Mouse (Mus musculus) ES-E14 (cell line): Measurements from ENCODE around the gene Erv3. TPM values are rescaled to one million over a fixed set of nuclear protein-coding genes. Genes with fewer than 3 reads are reported as not detected.
A peak's percentile ranks its signal among the peaks of the same experiment; 100 is the strongest.

Experiments
- DNase-seq: peaks from one replicate; pipeline ENCODE4 v3.0.0-alpha.2; 2013; ENCODE audit warnings: low read depth, low spot score
- H3K27ac ChIP-seq: 2 replicates; pipeline ENCODE4 v1.5.1; 2012; ENCODE audit warnings: low read depth, mild to moderate bottlenecking, low read length, moderate library complexity, mixed read lengths; ENCODE audit not compliant: poor library complexity, insufficient read depth, severe bottlenecking
- H3K36me3 ChIP-seq: 2 replicates; pipeline ENCODE4 v1.6.1; 2012; ENCODE audit warnings: mild to moderate bottlenecking, low read length, moderate library complexity, mixed read lengths; ENCODE audit not compliant: control insufficient read depth, poor library complexity, insufficient read depth, severe bottlenecking
- H3K4me1 ChIP-seq, 2 experiments: fragments of 150-350 bp in 1 of 2; sonication (generic) in 1 of 2; 2 replicates each; pipeline ENCODE4 v1.6.1; 2012; ENCODE audit warnings: low read length in 2 of 2, mild to moderate bottlenecking in 1 of 2, mixed read lengths in 1 of 2; ENCODE audit not compliant: control insufficient read depth in 2 of 2, insufficient read depth in 2 of 2, poor library complexity in 1 of 2
- H3K4me3 ChIP-seq, 2 experiments: fragments of 150-350 bp in 1 of 2; sonication (generic) in 1 of 2; 2 replicates each; pipeline ENCODE4 v1.5.1; 2012; ENCODE audit warnings: low read length in 2 of 2, low read depth in 1 of 2, mild to moderate bottlenecking in 1 of 2, mixed read lengths in 1 of 2; ENCODE audit not compliant: insufficient read depth in 1 of 2, poor library complexity in 1 of 2, severe bottlenecking in 1 of 2
- H3K9ac ChIP-seq: 2 replicates; pipeline ENCODE4 v1.6.1; 2012; ENCODE audit warnings: low read depth, mild to moderate bottlenecking, low read length, mixed read lengths; ENCODE audit not compliant: poor library complexity, insufficient read depth, severe bottlenecking
- H3K9me3 ChIP-seq: fragments of 150-350 bp; sonication (generic); 2 replicates; pipeline ENCODE4 v1.6.1; 2012; ENCODE audit warnings: low read depth, mild to moderate bottlenecking, low read length; ENCODE audit not compliant: control insufficient read depth, insufficient read depth
- CHD2 ChIP-seq: IDR thresholded peaks from 2 replicates; pipeline ENCODE4 v1.6.1; 2014; ENCODE audit warnings: mild to moderate bottlenecking, low read depth, low read length, inconsistent platforms
- HCFC1 ChIP-seq: IDR thresholded peaks from 2 replicates; pipeline ENCODE4 v1.6.1; 2012; ENCODE audit warnings: low read length, inconsistent platforms, borderline replicate concordance; ENCODE audit not compliant: insufficient read depth
- MAFK ChIP-seq: IDR thresholded peaks from 2 replicates; pipeline ENCODE4 v1.6.1; 2014; ENCODE audit warnings: mild to moderate bottlenecking, low read depth, low read length, inconsistent platforms; ENCODE audit not compliant: insufficient read depth
- ZC3H11A ChIP-seq: IDR thresholded peaks from 2 replicates; pipeline ENCODE4 v1.6.1; 2012; ENCODE audit warnings: low read depth, mild to moderate bottlenecking, inconsistent platforms, low read length, borderline replicate concordance
- ZNF384 ChIP-seq: IDR thresholded peaks from 2 replicates; pipeline ENCODE4 v1.6.1; 2012; ENCODE audit warnings: low read depth, low read length, inconsistent platforms
- in situ Hi-C, 2 experiments: fragments of 600-800 bp; cut with MboI; formaldehyde crosslinking; loops; one replicate each; pipeline ENCODE4 v1.15.1; 2025; ENCODE audit warnings: low sequenced_read_pairs in 2 of 2, inconsistent platforms in 1 of 2; ENCODE audit not compliant: unreplicated experiment in 2 of 2
- total RNA-seq: library from RNA; depleted of rRNA; stranded (reverse); fragments of 300-350 nt; gene quantifications from 2 replicates; pipeline ENCODE4 v1.2.3, GENCODE M21; 2012

The Erv3 gene
- total RNA-seq, 1 experiment, result not detected

DNA sequence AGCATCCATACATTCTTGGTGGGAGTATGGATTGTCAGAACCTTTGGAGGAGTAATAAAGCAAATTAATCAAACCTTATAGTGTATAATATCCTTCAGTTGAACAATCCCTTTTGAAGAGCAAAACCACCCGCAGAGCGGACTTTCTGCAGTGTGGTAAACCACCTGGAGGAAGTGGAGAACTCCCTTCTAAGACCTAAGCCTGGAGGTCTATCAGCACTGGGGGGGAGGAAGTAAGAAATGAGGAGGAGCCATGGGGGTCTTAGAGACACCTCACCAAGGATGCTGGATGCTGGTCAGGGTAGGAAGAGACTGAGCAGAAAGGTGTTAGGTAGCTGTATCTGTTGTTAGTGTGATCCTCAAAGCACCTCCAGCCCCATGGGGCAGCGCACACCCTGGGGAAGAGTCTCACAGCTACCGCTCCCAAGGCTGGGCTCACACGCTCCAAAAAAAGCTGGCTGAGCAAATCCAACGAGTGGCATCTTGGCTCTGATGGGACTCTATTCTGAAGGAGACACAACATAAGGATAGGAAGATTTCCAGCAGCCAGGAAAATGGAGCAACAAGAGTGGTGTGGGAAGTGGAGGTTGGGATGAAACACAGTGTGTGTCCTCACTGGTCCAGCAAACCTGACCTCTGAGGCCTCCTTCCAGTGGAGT is 27.1 kb upstream of the Erv3 start:
- in situ Hi-C loops, result no loop called here
- TF ChIP-seq MAFK, result no peak
- no peak for TF ChIP-seq CHD2
- no peak for TF ChIP-seq HCFC1
- TF ChIP-seq ZC3H11A, result no peak
- TF ChIP-seq ZNF384, result no peak
- Histone ChIP-seq H3K9me3 (no peaks in the 10 kb centered on the region), H3K4me1 (peaks cover 2 to 8% of the 10 kb centered on the region in 2 experiments; a peak in 3 of 4 replicates), H3K27ac (no peak overlapping the region), H3K36me3 (no peaks in the 10 kb centered on the region), H3K4me3 (no peak overlapping the region), H3K9ac (no peak overlapping the region)
- no peak for DNase-seq

DNA sequence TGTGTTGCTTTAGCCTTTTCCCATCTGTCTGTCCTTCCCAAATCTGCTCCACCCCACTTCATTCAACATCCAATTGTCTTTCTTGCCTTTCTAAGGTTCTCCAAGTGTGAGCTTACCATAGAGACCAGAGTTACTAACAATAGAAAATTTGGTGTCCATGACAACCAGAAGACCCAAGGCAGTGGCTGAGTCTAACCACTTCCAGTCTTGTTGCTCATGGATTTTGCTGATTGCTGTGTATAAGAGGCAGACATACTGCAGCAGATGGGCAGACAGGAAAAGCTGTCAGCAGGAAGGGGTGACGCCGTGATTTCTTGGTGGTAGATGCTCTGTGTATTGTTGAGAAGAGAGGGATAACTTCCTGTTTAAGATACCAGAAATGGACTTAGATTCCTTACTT is 23.6 kb upstream of the Erv3 start:
- H3K4me3 ChIP-seq, result no peak overlapping the region
- no peak overlapping the region for H3K27ac ChIP-seq
- in situ Hi-C loops, result no loop called here
- H3K4me1 ChIP-seq, result peaks cover 2 to 8% of the 10 kb centered on the region in 2 experiments; a peak in 3 of 4 replicates
- H3K9me3 ChIP-seq, result no peaks in the 10 kb centered on the region
- TF ChIP-seq MAFK (0 out of 2 replicates have a peak, but pooled peaks have one; percentile 2), ZNF384 (no peak)
- H3K36me3 ChIP-seq, result no peaks in the 10 kb centered on the region
- no peak overlapping the region for H3K9ac ChIP-seq
- DNase-seq, result no peak

DNA sequence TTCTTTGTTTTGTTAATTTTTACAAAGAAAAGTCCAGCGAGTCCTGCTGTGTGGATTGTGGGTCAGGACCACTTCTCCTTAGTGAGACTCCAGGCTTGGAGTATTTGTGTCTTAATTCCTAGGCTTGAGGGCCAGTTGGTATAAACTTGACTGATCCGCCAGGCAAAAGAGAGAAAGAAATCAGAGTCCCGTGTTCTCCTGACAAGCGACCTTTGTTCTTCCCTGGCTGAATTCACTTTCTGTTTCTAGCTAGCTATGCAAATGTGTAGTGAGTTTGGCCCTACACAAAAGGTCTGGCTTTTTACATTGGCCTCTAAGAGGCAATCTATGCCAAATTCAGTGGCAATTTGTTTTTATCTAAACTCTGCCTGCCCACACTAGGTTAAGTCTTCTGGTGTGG is 22.2 kb upstream of the Erv3 start:
- H3K9me3 ChIP-seq, result no peaks in the 10 kb centered on the region
- TF ChIP-seq HCFC1, result no peak
- DNase-seq, result no peak
- H3K36me3 ChIP-seq, result no peaks in the 10 kb centered on the region
- H3K4me1 ChIP-seq, result peaks cover 2 to 8% of the 10 kb centered on the region in 2 experiments; a peak in 3 of 4 replicates
- no peak overlapping the region for H3K27ac ChIP-seq
- no peak overlapping the region for H3K4me3 ChIP-seq
- in situ Hi-C loops, result no loop called here
- no peak overlapping the region for H3K9ac ChIP-seq

DNA sequence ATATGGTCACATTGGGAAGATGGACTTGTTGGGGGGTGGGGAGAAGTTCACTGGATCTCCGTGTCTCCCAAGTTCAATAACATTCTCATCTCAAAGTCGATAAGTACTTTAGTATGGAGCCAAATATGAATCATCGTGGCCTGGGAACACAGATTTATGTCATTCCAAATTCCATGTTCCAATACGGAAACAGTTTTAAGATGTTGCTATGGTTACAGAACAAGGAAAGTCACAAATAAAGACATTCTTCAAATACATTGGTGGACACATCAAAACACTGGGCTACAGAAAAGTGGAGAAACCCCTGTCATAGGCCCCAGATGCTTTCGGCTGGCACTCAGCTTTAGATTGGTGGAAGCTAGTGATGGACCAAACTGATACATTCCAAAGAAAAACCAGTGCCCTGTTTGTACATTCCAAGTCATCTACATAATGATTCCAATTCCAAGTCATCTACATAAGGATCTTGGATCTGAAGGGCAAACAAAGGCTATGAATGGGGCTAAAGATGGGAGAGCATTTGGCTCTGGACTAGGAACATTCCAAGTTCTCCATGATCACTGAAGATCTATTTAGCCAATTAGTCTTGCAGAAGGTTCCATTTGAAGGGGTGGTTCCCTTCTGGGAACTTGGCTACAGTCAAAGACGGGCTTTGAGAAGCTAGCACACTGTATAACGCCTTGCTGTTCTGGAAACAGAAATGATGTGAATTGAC is 17.2 kb upstream of the Erv3 start:
- TF ChIP-seq MAFK, result no peak
- TF ChIP-seq CHD2, result no peak
- TF ChIP-seq ZC3H11A, result no peak
- no peak for TF ChIP-seq HCFC1
- TF ChIP-seq ZNF384, result no peak
- H3K4me1 ChIP-seq, result no peaks in the 10 kb centered on the region; a peak in 1 of 4 replicates
- H3K27ac ChIP-seq, result no peak overlapping the region
- H3K9ac ChIP-seq, result no peak overlapping the region
- in situ Hi-C loops, result no loop called here
- no peak overlapping the region for H3K4me3 ChIP-seq
- DNase-seq, result no peak
- H3K36me3 ChIP-seq, result no peaks in the 10 kb centered on the region
- H3K9me3 ChIP-seq, result no peaks in the 10 kb centered on the region

DNA sequence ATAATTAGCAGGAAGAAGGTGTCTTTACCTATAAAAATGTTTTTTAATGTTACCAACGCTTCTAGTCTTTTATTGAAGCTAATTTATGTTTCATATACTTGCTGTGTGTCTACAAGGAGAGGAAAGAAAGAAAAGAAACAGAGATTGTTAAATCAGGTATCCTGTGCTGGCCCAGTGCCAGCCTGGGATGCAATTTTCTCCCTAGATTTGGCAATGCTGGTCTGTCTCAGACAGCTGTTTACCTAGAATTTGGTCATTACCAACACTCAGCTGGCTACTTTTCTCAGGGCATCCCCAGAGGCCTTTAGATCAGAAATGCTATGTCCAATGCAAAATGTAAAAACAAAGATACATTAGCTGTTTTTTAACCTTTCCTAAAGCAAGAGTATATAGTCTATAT is 13.8 kb upstream of the Erv3 start:
- DNase-seq, result no peak
- Histone ChIP-seq H3K27ac (no peak overlapping the region), H3K36me3 (no peaks in the 10 kb centered on the region), H3K9me3 (no peaks in the 10 kb centered on the region), H3K4me1 (peaks cover under 1 to 3% of the 10 kb centered on the region in 2 experiments; a peak in 1 of 4 replicates), H3K4me3 (no peak overlapping the region), H3K9ac (no peak overlapping the region)
- in situ Hi-C loops, result no loop called here
- TF ChIP-seq HCFC1 (no peak), CHD2 (no peak), ZNF384 (no peak), ZC3H11A (no peak), MAFK (no peak)
